Mouse (Mus musculus): ENCODE measurements around the gene Mtrf1.
A peak's percentile ranks its signal among the peaks of the same experiment; 100 is the strongest.

GRCm38 (mm10) chr14:79390265-79390926, 7.2 kb upstream of the Mtrf1 start, which contains the start of gene Naa16:
- TF ChIP-seq POLR2A (IDR thresholded peaks at IDR 0.05; ENCODE audit: low read depth, low read length) = peak; percentile 77
- TF ChIP-seq CTCF (IDR thresholded peaks at IDR 0.05; ENCODE audit: extremely low read depth, insufficient read depth, insufficient read length, insufficient replicate concordance) = 0 out of 2 replicates have a peak, but pooled peaks have one; percentile 28

All from spleen, adult 2 months (tissue).